Mouse (Mus musculus): ENCODE data around the gene Praf2.
"Not testable (repeated sequence)": the region's sequence is repeated elsewhere in the genome, so short reads cannot be mapped to it uniquely, and the experiment has no call there.

Praf2 gene

DNA sequence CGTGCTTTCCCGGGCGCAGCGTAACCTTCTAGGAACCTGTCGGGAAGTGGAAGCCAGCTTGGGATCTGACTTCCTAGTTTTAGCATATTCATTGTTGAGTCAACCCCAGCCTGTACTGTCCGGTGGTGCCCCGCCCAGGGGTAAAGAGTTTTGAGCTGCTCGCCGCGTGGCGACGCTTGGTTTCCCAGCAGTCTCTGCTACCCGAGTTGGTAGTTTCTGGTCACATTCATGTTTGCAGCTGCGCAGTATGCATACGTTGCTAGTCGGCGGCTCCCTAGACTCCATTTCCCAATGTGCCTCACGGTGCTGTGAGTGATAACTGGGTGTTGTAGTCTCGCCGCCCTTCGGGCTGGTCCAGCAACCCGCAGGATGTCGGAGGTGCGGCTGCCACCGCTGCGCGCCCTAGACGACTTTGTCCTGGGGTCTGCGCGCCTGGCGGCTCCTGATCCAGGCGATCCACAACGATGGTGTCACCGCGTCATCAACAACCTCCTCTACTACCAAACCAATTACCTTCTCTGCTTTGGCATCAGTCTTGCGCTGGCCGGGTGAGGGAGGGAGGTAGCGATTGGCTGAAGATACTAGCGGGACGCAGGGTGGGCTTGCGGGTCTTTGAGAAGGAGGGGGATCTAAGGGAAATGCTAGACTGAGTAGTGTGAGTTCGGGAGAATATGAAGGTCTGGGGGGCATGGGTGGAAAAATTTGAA, at the start of gene Praf2:
Praf2 (plus strand) TSS at position 225 of the 707 bp plus-strand sequence.
- peak; percentile 70 for DNase-seq (ENCODE audit: low spot score)

- no peak for DNase-seq (ENCODE audit: low spot score)
Measured at GRCm38 (mm10) chrX:7678986-7679385, 49.3 kb upstream of the Praf2 start.

DNA sequence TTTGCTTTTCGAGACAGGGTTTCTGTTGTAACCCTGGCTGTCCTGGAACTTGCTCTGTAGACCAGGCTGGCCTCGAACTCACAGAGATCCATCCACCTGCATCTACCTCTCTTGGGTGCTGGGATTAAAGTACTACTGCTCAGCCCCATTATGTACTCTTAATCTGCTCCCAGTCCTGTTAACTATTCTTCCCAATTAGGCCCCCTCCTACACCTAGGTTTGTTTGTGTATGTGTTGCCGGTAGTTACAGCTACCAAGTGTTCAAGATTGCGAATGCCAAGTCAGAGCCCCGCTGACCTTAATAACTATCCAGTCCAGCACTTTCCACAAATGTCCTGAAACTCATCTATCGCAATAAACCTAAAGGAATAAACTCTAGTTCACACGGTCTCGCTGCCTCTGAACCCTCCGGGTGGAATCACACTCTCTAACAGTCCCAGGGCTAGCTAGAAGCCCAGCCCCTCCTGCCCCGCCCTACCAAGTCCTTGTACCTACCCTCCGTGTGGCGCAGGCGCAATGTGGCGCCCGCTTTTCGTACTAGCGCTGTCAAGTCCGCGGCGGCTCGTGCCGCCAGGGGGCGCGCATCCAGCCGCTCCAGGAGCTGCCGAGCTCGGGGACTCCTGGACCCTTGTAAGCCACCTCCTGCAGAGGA, 48.7 kb upstream of the Praf2 start:
- peak; percentile 81 for DNase-seq (ENCODE audit: low spot score)

DNA sequence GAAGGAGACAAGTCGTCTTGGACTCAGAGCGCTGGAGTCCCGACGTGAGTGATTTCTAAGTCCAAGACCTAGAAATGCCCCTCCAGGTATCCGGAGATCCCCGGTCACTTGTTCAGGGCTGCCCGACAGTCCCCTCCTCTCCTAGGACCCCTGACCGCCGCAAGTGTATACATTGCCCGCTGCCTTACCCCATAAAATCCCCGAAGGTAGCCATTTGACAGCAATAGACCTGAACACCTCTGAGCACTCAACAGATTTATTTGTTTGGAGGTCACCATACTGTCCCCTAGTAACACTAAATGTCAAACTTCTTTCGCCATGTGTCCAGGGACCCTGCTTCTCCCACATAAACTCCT, 48.2 kb upstream of the Praf2 start:
- DNase-seq (ENCODE audit: low spot score), result no peak

DNA sequence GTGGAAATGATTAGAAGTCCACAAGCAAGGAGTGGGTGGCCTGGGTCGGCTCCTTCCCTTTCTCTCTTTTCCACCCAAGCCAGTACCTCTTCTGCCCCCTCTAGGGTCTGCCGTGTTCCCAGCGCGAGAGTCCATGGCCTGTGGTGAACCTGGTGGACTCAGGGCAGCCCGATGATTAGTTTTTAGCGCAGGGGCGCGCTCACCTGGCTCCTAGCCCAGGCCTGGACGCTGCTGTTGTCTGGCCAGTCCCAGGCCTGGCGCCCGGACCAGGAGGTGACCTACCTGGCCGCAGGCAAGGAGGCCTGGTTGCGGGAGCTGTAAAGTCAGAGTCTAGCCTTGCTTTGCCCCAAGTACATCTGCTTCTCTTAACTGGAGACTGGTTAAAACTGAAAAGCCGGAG, 47.4 kb upstream of the Praf2 start, which contains the start of gene Magix:
Magix (minus strand) TSS at position 388 of the 400 bp plus-strand sequence.
- no peak for DNase-seq (ENCODE audit: low spot score)

DNA sequence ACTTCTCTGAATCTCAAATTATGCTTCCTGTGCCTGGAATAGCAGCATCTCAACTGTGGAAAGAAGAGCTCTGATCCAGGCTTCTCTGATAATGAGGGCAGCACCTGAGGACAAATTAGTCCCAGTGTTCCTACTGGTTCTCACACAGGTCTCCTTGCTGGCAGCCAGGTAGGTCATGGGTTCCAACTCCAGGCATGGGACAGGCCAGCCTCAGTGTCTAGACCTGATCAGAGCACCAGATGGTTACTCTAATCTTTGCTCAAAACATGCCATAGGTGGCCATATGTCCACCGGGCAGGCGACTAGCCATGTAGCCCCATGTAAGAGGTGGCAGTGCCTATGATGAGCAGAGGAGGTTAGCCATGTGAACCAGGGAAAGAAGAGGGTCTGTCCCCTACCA, 39.9 kb upstream of the Praf2 start:
- no peak for DNase-seq (ENCODE audit: low spot score)

- no peak for DNase-seq (ENCODE audit: low spot score)
Measured at GRCm38 (mm10) chrX:7690486-7690885, 37.8 kb upstream of the Praf2 start.

- no peak for DNase-seq (ENCODE audit: low spot score)
Measured at GRCm38 (mm10) chrX:7692862-7693261, 35.4 kb upstream of the Praf2 start.

DNA sequence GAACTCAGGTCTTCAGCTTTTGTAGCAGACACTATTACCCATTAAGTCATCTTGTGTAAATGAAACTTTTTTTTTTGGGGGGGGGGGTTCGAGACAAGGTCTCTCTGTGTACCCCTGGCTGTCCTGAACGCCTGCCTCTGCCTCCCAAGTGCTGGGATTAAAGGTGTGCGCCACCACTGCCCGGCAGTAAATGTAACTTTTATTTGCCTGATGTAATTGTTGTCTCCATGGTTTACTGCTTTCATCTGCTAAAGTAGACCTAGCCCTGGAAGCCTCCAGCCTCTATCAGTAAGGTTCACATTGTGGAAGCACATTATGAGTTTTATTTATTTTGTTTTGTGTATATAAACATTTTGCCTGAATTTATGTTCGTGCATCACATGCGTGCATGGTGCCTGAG, 31.7 kb upstream of the Praf2 start:
- DNase-seq (ENCODE audit: low spot score), result no peak

- peak; percentile 81 for DNase-seq (ENCODE audit: low spot score)
Measured at GRCm38 (mm10) chrX:7696954-7697381, 31.3 kb upstream of the Praf2 start, which contains the start of gene Gpkow. TSS of gene Gpkow (plus strand) at chrX:7697131.

DNA sequence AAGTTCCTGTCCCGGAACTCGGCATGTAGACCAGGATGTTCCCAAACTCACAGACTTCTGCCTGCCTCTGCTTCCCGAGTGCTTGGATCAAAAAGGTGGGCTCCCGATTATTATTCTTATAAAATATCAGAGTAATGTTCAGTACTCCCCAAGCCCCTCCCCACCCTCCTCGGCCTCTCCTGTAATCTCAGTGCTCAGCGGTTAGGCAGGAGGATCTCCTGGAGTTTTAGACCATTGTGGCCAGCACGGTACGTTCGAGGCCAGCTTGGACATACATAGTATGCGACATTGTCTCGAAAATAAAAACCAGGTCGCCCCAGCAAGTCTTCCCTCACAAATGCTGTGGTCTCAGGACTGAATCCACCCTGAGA, 14.5 kb upstream of the Praf2 start:
- not testable (repeated sequence) for DNase-seq (ENCODE audit: low spot score)

GRCm38 (mm10) chrX:7714135-7714899, 13.9 kb upstream of the Praf2 start, which contains the start of gene Wdr45:
TSS of gene Wdr45 (plus strand) at chrX:7714333.
- DNase-seq (ENCODE audit: low spot score), result peak; percentile 91

GRCm38 (mm10) chrX:7716058-7716457, 12.2 kb upstream of the Praf2 start:
- DNase-seq (ENCODE audit: low spot score), result not testable (repeated sequence)

- peak; percentile 66 for DNase-seq (ENCODE audit: low spot score)
Measured at GRCm38 (mm10) chrX:7721514-7722281, 6.5 kb upstream of the Praf2 start, which contains the start of gene Gm45208. TSS of gene Gm45208 (plus strand) at chrX:7722245.

DNA sequence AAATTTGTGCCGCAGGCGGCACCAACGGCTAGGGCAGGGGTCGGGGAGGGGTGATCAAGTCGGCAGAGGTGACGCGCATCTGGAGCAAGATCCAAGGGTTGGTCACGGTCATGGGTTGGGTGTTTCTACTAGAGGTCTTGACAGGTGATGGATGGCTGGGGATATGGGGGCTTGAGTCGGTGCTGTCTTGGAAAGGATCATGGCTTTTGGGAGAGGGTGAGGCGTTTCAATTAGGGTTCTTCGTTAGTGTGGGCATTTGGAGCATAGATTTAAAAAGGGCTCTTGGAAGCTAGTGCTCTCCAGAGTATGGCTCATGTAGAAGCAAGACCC, 6.0 kb upstream of the Praf2 start:
- DNase-seq (ENCODE audit: low spot score), result no peak

DNA sequence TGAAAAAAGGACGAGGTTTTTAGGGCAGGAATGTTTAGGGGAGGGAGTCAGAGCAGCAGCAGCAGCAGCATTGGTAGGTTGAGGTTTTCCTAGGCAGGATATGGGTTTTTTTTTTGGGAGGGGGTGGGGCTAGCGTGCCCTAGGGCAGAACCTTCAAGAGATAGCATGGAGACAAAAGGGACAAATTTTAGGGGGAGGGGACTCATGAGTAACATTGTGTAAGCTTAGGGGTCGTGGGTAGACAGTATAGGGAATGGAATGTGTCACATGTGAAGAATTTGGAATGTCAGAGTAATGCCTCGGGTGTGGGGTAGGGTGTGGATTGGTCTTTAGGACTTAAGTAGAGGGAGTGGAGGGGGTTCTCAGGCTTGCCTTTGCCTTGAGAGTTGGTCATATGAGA, 5.5 kb upstream of the Praf2 start:
- no peak for DNase-seq (ENCODE audit: low spot score)

GRCm38 (mm10) chrX:7724135-7724534, 4.1 kb upstream of the Praf2 start:
- no peak for DNase-seq (ENCODE audit: low spot score)

DNA sequence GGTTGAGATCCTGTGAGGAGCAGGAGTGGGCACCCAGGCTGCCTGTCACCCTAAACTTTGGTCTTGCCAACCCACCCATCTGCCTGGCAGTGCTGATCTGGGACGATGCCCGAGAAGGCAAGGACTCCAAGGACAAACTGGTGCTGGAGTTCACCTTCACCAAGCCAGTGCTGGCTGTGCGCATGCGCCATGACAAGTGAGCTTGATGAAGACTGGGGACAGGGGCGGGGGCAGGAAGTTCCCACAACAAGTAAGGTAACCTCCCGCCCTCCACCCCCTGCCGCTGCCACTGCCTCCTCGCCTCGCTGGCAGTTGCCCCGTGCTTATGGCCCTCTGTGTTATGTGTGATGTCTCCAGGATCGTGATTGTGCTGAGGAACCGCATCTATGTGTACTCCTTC, 2.4 kb upstream of the Praf2 start:
- DNase-seq (ENCODE audit: low spot score), result no peak

DNA sequence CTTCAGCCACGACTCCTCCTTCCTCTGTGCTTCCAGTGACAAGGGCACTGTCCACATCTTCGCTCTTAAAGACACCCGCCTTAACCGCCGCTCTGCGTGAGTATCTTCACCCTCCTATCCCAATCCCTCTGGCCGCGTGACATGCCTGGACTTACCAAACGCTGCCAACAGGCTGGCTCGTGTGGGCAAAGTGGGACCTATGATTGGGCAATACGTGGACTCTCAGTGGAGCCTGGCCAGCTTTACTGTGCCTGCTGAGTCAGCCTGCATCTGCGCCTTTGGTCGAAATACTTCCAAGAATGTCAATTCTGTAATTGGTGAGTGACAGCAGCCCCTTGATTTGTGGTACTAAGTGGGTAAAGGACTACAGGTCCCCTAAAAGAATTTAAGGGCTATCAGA, 1.1 kb upstream of the Praf2 start:
- DNase-seq (ENCODE audit: low spot score), result no peak

- no peak for DNase-seq (ENCODE audit: low spot score)
Measured at GRCm38 (mm10) chrX:7728922-7729265, 655 bp downstream of the Praf2 start.

GRCm38 (mm10) chrX:7733571-7734156, 5.4 kb downstream of the Praf2 start:
- DNase-seq (ENCODE audit: low spot score), result peak; percentile 63
